ENCODE assay signal across 15 mouse cellular contexts in the genomic region with DNA sequence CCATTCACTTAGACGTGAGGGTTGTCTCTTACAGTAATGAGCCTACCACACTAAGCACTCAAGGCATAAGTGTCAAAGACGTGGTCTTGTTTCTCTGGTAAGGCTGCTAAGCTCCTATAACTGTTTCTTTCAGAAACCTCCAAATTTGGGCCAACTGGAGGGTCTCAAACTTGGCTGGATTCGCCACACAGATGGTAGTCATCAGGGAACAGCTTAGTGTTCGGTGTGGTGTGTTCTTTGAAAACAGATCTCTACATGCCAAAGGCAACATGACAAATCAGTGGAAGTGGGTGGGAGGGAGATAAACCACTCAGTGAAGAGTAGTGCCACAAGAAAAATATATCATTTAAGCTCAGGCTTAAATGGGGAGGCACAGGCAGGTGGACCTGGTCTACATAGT.
"Had no signal": no experiment of that assay in that cellular context is flagged by ENCODE, and none has a peak within 500 bp of the region (broad histone marks: within the 10 kb centered on the region; RNA-seq: fewer than 3 reads in every experiment).

No protein-coding gene starts in this region.

- H3K9me3 ChIP-seq: limb, embryonic 15.5 days; liver, embryonic 12.5 days; midbrain, embryonic 10.5 days; neural tube, embryonic 15.5 days had no signal

- H3K4me2 ChIP-seq: limb, embryonic 15.5 days; liver, embryonic 12.5 days; neural tube, embryonic 15.5 days had no signal

- ATAC-seq: intestine, postnatal 0 days; liver, embryonic 12.5 days; lung, postnatal 0 days had no signal

- H3K27ac ChIP-seq: layer of hippocampus, adult 2 months; limb, embryonic 15.5 days; liver, embryonic 12.5 days; midbrain, embryonic 10.5 days; neural tube, embryonic 15.5 days had no signal

- H3K4me1 ChIP-seq: limb, embryonic 15.5 days; liver, embryonic 12.5 days; midbrain, embryonic 10.5 days; neural tube, embryonic 15.5 days had no signal

- H3K36me3 ChIP-seq: limb, embryonic 15.5 days; liver, embryonic 12.5 days; midbrain, embryonic 10.5 days; neural tube, embryonic 15.5 days had no signal

- DNase-seq: kidney, adult 8-10 months; kidney, postnatal 36 days; lung, postnatal 4 days; midbrain, embryonic 14.5 days; spleen, adult 18-20 months; thymus, adult 18-20 months; thymus, postnatal 14 days had no signal

- H3K4me3 ChIP-seq: layer of hippocampus, adult 2 months; limb, embryonic 15.5 days; liver, embryonic 12.5 days; midbrain, embryonic 10.5 days; myocyte; neural tube, embryonic 15.5 days had no signal

- H3K27me3 ChIP-seq: limb, embryonic 15.5 days; liver, embryonic 12.5 days; neural tube, embryonic 15.5 days had no signal

- H3K9ac ChIP-seq: limb, embryonic 15.5 days; liver, embryonic 12.5 days; neural tube, embryonic 15.5 days had no signal
